Mouse (Mus musculus) cerebellum, postnatal 10 days (tissue): ENCODE results near the gene Tfdp2.
"Not testable (repeated sequence)": the region's sequence is repeated elsewhere in the genome, so short reads cannot be mapped to it uniquely, and the experiment has no call there.

Source experiments
- DNase-seq, 2 experiments: peaks; one replicate each; pipeline ENCODE4 v3.0.0; 2021; ENCODE audit warnings: mixed read lengths in 2 of 2

Gene Tfdp2

DNA sequence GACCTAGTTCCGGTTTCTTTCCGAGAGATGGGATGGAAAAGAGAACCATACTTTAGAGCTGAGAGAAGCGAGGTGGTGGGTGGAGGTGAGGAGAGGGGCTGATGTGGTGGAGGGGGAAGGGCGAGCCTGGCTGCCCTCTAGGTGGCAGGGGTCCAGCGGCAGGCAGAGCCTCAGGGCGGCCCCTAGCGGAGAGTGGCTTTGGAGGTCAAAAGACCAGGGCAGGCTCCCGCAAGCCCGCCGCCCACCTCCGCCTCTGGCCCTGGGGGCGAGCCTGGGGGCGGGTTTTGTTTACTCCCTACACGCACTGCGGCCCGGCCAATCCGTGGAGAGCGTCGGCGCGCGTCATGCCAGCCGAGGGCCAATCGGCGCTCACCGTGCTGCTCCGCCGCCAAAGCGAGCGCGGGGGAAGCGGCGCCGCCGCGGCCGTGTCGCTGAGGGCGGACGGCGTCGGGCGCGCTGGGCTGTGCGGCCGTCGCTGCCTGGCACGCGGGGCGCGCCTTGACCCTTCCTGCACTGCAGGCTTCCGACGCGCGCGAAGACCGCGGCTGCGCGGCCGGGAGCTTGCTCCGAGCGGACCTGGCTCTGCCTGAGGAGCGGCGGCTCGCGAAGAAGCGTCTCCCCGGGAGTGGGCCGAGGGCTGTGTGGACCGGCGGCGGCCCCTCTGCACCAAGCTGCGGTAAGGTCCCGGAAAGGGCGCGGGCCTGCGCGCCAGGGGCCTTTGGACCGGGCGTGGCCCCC is at the start of gene Tfdp2:
Tfdp2 (plus strand) TSS at position 391 of the 738 bp plus-strand sequence.
- DNase-seq: peak; percentile 93 to 96

DNA sequence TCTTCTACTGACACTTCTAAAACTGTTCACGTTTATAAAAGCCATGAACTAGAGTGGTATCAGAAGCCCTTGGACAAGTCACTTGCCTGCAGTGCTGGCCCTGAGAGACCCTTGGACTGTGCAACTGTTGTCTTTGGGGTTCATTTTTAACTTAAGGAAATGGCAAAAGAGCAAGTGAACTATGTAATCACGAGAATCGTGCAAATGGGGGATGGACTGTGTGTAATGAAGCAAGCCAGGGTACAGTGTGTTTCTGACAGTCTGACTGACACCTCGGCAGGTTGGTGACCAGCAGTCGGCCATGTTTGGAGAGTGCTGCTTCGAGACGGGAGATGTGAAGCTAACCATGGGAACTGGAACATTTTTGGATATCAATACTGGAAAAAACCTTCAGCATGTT is 43.3 kb upstream of the Tfdp2 start:
- DNase-seq: no peak

DNA sequence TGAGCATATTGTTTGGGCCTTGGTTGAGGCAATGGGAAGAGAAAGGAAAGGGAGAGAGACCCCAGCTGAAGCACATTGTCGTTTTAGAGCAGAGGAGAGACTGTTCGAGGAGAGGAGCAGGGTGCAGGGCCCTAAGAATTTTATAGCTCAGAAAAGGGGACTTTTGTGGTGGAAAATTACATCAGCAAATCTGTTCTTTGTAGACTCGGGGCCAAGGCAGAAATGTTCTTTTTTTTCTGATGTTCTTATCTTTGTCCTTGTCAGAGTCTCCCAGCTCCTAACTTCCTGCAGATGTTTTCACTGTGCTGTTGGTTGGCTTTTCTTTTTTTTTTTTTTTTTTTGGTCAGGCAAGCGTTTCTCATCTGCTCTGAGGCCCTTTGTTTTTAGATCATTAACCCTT is 37.6 kb upstream of the Tfdp2 start:
- DNase-seq: no peak

DNA sequence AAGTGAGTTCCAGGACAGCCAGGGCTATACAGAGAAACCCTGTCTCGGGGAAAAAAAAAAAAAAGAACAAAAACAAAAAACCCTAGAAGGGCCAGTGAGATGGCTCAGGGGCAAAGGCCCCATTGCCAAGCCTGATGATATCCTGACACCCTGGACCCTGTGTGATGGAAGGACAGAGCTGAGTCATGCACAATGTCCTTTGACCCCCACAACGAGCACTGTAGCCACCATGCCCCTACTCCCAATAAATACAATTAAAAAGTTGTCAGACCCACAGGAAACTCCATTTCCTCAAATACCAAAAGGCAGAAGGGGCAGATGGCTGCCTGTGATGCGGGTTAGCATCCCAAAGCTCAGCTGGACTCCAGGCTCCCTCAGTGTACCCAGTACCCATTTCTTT is 37.0 kb upstream of the Tfdp2 start:
- DNase-seq: no peak

DNA sequence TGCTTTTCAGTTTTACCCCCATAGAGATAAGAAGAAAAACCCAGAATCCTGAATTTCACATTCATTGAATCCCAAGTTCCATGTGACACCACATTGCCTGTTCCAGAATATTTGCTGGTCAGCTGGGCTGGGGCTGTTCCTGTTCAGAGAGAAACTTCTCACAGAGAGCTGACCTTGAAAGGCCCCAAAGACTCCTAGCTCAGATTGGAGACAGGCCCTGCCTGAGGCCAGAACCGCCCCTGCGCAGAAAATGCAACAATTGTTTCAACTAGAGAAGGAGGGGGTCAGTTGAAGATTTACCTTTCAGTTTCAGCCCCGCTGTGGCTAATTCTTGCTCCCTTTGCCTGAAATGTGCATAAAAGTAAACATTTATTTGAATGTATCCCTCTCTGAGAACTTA is 35.3 kb upstream of the Tfdp2 start:
- DNase-seq: no peak

DNA sequence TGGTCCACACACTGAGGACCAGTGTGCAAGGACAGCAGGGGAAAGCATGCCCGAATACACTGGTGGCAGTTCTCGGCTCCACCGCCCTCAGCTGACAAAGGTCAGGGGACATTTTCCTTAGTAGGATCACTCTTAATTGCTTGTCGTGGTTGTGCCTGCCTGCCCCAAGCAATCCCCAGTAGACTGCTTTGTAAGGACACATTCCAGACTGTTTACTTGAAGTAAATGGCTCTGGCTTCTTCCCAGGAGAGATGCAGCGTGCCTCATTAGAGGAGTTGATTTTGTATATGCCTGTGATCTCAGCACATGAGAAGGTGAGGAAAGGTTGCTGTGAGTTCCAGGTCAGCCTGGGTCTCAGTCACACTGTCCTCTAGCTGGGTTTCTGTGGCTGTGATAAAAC is 33.7 kb upstream of the Tfdp2 start:
- no peak for DNase-seq

DNA sequence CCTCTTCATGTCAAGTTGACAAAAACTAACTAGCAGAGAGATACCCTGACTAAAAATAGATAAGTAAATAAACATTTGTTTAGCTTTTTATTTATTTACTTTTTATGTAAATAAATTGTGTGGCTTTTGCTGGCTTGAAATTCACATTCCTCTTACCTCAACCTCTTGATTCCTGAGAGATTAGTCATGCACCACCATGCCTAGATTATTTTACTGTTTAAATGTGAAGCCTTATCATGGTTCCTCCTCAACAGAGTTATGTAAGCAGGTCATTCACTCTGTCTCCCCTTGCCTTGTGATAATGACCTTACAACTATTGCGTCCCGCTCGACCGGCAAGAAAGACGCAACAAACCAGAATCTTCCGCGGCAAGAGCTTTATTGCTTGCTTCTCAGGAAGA is 32.6 kb upstream of the Tfdp2 start:
- no peak for DNase-seq

DNA sequence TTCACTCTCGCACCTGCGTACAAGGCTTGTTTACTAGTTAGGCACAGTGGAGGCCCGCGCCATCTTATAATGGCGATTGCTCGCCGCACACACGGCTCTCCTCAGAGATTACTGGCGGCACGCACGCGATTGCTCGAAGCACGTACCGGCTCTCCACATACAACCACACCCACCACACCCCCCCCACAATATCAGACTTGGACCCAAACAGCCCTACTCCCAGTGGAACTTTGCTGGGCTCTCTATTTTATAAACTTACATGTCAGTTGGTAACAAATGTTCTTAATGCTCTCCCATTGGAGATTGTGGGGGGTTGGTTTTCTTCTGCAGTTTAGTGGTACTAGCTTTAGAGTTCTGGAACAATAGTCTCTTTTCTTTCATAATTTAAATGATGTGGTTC is 32.1 kb upstream of the Tfdp2 start:
- DNase-seq: not testable (repeated sequence)

DNA sequence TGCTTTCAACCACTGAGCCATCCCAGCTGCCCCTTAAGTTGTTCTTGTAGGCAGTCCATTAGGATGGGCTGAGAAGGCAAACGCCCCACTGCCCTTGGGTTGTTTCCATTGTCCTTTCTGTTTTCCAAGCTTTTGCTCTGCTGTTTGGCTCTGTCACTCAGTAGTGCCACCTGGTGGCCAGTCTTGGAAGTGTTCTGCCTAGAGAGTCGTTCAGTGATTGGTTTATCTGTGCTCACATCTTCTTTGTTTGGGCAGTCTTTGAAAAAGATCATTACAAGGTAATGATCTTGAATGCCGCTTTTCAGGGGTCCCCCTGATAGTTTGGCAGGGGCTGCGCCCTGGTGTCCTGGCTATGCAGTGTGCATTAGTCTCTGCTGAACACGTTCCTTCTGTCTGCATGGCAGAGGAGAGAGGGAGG is 28.9 kb upstream of the Tfdp2 start:
- DNase-seq: peak; percentile 74 to 85

DNA sequence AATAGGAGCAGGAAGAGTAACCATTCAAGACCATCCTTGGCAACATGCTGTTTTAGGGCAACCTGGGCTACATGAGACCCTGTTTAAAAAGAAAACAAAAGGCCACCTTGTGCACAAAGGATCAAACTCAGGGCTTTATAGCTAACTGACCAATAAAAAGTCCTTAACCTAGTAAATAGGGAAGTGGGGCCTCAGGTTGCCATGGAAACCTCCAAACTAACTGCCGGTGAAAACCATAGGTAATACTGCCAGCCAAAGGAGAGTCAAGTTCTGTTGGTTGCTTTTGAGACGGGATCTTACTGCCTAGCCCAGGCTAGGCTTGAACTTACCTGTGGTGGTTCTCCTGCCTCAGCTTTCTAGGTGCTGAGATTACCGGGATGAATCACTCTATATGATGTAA is 25.5 kb upstream of the Tfdp2 start:
- DNase-seq: no peak

DNA sequence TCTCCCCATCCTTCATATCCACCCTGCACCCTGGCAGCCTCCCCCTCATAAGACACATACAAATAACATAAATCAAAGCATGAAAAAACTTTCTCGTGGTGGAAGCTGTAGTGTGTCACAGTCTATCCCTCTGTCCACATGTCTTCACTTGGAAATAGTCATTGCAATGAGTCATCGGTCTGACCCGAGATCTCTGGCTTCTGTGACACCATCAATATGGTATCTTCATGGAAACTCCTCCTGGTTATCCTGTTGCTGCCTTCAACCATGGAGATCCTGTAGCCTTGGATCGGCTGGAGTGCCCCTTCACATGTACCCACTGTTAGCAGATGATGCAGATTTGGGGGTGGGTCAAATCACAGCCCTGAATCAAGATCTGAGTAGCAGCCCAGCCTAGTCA is 11.2 kb upstream of the Tfdp2 start:
- DNase-seq: no peak

DNA sequence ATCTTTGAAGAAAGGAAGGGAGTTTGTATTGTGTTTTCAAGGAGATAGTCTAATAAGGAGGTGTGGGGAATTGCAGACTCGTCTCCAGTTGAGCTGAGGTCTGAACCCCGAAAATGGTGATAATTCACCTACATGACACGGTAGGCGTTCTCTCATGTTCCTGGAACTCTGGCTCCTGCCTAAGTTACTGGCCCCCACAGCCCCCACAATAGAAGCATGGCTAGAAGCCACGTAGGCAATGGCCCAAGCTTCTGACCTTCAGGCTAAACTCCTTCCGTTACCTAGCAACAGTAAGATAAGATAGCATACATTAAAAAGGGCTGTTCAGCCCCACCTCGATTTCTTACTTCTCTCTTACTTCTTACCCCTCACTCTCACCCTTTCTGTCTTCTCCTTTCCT is 9.4 kb upstream of the Tfdp2 start:
- no peak for DNase-seq

DNA sequence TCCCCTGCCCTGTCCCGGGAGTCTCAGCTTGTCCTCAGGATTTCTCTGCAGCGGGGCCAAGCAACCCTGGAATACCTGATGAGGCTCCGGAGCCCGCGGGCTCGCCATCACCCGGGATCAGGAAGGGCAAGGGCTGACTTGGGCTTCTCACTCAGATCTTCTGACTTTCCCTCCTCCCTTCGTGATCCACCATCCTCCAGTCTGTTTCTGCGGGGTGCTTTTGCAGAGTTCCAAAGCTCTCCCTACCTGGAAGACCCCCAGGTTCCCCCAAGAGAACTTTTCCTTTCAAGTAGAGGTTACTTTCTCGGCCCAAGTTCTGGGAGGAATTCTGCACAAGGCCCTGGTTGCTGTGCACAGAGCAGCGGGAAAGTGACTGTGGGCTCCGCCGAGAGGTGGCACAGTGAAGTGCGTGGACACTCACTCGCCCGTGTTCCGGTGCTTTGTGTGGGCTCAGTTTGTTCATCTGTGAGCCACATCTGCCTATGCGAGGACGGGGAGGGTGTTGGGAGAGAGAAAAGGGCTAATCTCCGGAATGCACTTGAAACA is 634 bp downstream of the Tfdp2 start:
- peak; percentile 63 to 66 for DNase-seq

DNA sequence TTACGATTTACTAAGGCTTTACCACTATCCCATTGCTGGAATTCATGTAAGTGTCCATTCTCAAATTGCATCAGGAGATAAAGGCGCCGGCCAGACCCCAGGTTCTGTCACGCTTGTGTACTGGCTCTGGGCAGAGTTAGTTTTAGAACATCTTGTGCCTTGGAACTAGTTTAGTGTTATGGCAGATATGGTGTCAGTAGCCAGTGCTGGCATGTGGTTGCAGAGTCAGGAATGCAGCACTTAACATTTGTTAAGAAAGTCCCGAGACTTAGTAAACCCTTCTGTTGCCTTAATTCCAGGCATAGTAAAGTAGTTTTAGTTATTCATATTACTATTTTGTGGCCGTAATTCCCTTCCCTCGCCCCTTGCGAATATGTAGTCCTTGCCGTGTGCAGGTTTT is 1.7 kb downstream of the Tfdp2 start:
- no peak for DNase-seq

DNA sequence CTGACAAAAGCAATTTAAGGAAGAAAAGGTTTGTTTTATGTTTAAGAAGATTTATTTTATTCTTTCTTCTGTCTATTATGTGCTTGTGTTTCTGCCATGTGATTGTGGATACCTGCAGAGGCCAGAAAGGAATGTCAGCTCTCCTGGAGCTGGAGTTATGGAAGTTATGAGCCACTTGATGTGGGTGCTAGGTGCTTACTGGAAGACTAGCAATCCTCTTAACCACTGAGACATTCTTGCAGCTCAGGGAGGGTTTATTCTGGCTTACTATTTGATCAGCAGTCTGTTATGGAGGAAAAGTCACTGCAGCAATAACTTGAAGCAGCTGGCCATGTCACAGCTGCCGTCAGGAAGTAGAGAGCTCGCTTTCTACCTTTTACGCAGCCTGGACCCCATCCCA is 7.6 kb downstream of the Tfdp2 start:
- no peak for DNase-seq

DNA sequence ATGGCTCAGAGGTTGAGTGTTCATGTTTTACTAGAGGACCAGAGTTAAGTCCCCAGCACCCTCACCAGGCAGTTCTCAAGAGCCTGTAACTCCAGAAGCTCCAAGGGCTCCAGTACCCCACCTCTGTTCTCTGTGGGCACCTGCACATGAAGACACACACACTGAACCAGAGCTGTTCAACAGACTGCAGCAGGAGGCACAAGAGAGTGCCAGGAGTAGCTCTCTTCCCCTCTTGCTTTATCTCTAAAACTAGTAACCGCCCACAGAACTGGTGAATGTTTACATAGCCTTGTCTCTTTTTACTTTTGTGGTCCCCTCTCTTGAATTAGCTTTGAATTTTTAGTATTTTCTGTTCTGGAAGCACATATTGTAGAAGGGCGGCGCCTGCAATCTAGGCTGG is 11.4 kb downstream of the Tfdp2 start:
- no peak for DNase-seq

DNA sequence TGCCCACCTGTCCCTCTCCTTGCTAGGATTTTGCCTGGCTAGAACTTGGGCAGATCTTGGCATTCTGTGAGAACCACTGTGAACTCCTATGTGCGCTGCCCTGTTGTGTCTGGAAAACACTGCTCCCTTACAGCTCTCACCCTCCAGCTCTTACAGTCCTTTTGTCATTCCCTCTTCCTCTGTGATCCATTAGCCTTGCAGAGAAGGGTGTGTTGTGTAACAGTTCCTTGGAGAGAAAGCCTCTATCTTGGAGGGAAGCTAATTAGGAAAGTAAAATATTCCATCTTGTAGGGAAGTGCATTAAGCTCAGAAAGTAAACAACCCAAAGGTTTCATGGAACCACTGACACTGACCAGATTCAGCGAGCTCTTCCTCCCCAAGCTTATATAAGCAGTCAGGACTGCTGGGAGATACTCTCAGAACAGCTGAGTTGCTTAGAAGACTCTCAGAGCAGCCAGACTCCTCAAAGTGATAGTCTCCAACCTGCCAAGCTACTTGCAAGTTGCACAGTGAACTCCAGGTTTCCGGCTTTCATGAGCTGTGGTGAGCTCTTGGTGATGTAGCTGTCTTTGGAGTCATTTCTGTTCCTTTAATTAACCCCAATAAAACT is 17.1 kb downstream of the Tfdp2 start:
- no peak for DNase-seq

DNA sequence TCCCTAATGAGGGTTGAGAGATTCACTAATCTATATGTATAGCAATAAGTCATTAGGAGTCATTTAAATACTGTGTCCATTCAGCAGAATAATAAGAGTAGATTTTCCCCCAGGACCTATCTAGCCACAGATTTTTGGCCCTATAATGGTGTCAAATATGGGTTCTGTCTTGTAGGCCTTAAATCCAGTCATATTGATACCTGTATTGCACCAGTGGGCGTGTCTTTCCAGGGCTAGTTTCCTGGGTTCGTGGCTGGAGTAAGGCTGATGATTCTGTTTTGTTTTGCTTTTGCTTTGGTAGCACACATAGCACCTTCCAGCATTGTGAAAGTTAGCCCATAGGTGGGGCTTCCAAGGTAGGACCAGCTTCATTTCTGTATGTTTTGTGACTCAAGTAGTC is 18.1 kb downstream of the Tfdp2 start:
- DNase-seq: no peak

DNA sequence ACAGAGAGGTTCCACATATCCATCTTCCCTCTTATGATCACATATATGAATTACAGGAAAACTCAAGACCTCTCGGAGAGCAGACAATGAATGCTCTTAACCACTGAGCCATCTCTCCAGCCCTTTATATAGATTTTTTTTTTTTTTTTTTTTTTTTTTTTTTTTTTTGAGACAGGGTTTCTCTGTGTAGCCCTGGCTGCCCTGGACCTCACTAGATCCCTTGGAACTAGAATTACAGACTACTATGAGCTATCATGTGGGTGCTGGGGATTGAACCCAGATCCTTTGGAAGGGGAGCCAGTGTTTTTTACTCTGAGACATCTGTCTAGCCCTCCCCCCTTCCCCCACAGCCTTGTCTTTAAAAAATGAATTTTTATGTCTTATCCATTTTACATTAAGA is 21.2 kb downstream of the Tfdp2 start:
- DNase-seq: no peak

DNA sequence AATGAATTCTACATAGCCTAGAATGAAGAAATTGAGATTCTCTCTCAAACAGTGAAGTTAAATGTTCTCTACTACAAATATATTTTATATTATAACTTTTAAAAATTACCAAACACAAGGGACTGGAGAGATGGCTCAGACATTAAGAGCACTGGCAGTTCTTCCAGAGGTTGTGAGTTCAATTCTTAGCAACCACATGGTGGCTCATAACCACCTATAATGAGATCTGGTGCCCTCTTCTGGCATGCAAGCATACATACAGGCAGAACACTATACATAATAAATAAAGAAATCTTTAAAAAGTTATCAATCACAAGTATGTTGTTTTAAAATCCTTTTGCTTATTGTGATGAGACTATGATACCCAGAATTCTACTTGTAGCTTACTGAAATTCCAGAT is 21.7 kb downstream of the Tfdp2 start:
- no peak for DNase-seq

DNA sequence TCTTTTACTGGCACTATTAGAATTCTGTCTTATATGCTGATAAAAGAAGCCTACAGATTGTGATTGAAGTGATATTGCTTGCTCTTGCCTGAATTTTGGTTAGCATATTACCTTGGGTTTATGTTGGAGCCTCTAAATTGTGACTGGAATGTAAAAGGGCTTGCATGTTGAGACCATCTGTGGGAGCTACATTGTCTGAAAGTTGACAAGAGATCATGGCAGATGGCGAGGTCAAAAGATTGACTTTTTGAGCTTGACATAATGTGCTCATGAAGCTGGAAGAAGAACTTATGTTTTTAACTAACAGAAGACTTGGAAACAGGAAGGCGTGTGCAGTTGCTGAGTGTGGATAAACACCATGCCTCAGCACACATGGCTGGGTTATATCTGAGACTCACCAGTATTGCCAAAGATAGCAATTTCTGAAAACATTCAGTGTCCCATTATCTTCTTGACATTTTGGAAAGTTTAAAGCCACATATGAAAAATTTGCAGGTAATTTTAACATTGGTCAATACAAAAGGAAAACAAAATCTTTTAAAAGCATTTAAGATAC is 23.1 kb downstream of the Tfdp2 start:
- DNase-seq: peak; percentile 49 to 59

DNA sequence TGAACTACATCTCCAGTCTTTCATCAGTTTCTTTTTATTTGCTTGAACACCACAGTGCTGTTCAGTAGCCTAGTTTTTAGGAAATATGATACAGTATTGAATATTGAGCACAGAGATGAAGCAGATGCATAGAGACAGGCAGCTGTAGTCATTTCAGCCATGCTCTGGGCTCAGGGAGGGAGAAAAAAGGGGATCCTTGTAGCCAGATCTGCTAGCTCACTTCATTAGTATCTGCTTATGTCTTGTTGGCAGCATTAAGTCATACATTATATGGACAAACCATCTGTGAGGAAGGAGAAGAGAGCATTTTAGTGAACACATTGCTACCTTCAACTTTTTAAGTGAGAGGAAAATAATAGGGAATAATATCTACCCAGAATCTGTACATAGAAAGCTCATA is 24.3 kb downstream of the Tfdp2 start:
- DNase-seq: peak in 1 of 2 experiments; percentile 10

DNA sequence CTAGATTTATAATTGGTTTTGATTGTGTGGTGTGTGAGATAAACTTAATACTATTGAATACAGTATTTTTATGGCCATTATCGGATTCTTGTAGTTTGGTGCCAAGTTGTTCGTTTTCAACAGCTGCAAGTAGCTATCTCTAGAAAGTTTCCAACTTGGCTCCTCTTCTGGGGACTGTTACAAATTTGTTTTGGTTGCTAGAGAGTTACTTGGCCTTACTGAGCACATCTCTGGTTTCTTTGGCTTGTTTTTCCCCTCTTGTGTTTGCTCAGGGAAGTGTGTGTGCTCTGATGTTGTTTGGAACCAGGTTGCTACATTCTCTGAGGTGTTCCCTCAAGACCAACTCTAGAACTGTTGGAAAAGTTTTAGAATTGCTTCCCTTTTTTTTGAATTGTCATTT is 27.2 kb downstream of the Tfdp2 start:
- no peak for DNase-seq

DNA sequence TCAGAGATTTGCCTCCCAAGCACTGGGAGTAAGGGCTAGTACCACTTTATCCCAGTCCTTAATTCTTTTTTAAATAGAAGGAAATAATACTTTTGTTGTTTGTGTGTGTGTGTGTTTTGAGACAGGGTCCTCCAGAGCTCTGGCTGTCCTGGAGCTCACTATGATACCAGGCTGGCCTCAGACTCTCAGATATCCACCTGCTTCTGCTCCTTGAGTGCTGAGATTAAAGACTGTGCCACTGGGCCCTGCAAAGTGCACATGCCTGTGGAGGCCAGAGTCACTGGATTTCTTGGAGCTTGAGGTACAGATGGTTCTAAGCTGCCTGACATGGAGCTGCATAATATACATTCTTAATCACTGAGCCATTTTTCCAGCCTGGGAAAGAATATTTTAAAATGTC is 32.2 kb downstream of the Tfdp2 start:
- DNase-seq: no peak
